Mouse (Mus musculus) lung, embryonic 15.5 days (tissue): ENCODE data around the gene Spata21. TPM values are rescaled to one million over a fixed set of nuclear protein-coding genes. Genes with fewer than 3 reads are reported as not detected.
"Not testable (repeated sequence)": the region's sequence is repeated elsewhere in the genome, so short reads cannot be mapped to it uniquely, and the experiment has no call there.

ENCODE experiments used
- ATAC-seq: fragments of 200-750 bp; cut with Nextera tagmentation; 2 replicates; pipeline ENCODE4 v1.8.0; 2017; ENCODE audit warnings: moderate number of reproducible peaks, borderline replicate concordance; ENCODE audit not compliant: low FRiP score, low TSS enrichment; ENCODE audit errors: extremely low read depth
- H3K27ac ChIP-seq: fragments of 300-500 bp; sonication (generic); 2 replicates; pipeline ENCODE4 v1.5.1; 2015; ENCODE audit warnings: moderate library complexity, mild to moderate bottlenecking, inconsistent platforms
- H3K27me3 ChIP-seq: fragments of 300-500 bp; sonication (generic); 2 replicates; pipeline ENCODE4 v1.6.1; 2015; ENCODE audit warnings: inconsistent platforms
- H3K36me3 ChIP-seq: fragments of 300-500 bp; sonication (generic); 2 replicates; pipeline ENCODE4 v1.6.1; 2015; ENCODE audit warnings: inconsistent platforms
- H3K4me1 ChIP-seq: fragments of 300-500 bp; sonication (generic); 2 replicates; pipeline ENCODE4 v1.6.1; 2015; ENCODE audit warnings: inconsistent platforms
- H3K4me2 ChIP-seq: fragments of 300-500 bp; sonication (generic); 2 replicates; pipeline ENCODE4 v1.6.1; 2015; ENCODE audit warnings: inconsistent platforms, mild to moderate bottlenecking, moderate library complexity
- H3K4me3 ChIP-seq: fragments of 300-500 bp; sonication (generic); 2 replicates; pipeline ENCODE4 v1.5.1; 2015; ENCODE audit warnings: mild to moderate bottlenecking, inconsistent platforms
- H3K9ac ChIP-seq: fragments of 300-500 bp; sonication (generic); 2 replicates; pipeline ENCODE4 v1.6.1; 2015; ENCODE audit warnings: inconsistent platforms
- H3K9me3 ChIP-seq: fragments of 300-500 bp; sonication (generic); 2 replicates; pipeline ENCODE4 v1.6.1; 2016; ENCODE audit warnings: inconsistent platforms
- WGBS: fragments of 180-500 bp; shearing (Covaris S2); methylation state at CpG from one replicate; pipeline ENCODE4 v1.1.7; 2015; 5-methylcytosine and 5-hydroxymethylcytosine counted together
- polyA plus RNA-seq: library from polyadenylated mRNA; unstranded; fragments of >200 nt; fragmentation: Nextera tagmentation; extraction: Ambion mirVana; gene quantifications from 2 replicates; pipeline ENCODE4 v1.2.1, GENCODE M21; 2015

Spata21 gene
- polyA plus RNA-seq, 1 experiment from 2014 or later = 0.62 TPM

DNA sequence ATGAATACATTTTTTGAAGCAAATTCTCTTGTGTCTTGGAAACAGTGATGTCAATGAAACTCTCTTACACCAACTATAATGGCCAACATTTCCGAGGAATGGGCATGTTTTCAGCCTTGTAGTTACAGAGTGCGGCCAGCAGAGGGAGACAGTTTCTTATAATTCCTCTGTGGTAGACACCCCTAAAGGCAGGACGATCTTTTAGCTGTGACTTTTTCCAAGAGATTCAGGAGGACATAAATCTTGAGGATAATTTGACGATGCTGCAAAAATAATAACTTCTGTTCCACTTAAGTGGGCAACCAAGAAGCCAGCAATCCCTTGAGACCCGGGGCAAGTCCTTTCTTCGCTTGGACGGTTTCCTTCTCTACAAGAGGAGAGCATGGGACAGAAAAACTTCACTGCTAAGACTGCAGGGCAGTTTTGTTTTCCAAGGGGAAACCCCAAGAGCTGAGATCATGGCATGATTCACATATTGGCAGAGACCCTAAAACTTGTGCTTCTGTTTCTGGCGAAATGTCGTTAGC is 54.2 kb downstream of the Spata21 start:
- Histone ChIP-seq H3K4me2 (peak overlapping the region; percentile 28), H3K9ac (0 out of 2 replicates have a peak overlapping the region, but pooled peaks have one; percentile 10), H3K36me3 (no peaks in the 10 kb centered on the region), H3K4me1 (peaks cover 19% of the 10 kb centered on the region), H3K27me3 (no peaks in the 10 kb centered on the region), H3K27ac (0 out of 2 replicates have a peak overlapping the region, but pooled peaks have one; percentile 5), H3K9me3 (no peaks in the 10 kb centered on the region), H3K4me3 (no peak overlapping the region)
- ATAC-seq = no peak
- 27% methylated on average over 9 of the region's 9 CpGs for WGBS

GRCm38 (mm10) chr4:141145124-141145523 is 57.0 kb downstream of the Spata21 start:
- not testable (repeated sequence) for H3K4me2 ChIP-seq, H3K27ac ChIP-seq, ATAC-seq, H3K9me3 ChIP-seq, H3K36me3 ChIP-seq, H3K9ac ChIP-seq, H3K4me3 ChIP-seq, H3K27me3 ChIP-seq
- WGBS = 86% methylated on average over 12 of the region's 16 CpGs
- H3K4me1 ChIP-seq = peaks cover 20% of the 10 kb centered on the region

DNA sequence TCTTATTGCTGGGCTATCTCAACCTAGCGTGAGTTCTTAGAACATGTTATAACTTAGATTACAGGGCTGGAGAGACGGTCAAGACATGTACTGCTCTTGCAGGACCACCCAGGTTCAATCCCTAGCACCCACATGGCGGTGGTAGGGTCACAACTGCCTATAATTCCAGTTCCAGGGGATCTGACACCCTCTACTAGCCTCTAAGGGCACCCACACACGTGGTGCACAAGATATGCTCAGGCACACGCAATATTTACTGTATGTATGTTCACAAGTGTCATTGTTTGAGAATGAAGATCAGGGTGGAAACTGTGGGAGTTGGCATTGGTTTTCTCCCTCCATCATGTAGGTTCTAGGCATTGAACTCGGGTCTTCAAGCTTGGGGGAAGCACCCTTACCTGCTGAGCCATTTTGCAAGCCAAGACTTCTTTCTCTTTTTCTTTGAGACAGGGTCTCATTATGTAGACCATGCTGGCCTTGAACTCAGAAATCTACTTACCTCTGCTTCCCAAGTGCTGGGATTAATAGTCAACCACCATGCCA is 58.4 kb downstream of the Spata21 start:
- Histone ChIP-seq H3K4me1 (peaks cover 20% of the 10 kb centered on the region), H3K36me3 (no peaks in the 10 kb centered on the region), H3K9ac (peak overlapping the region; percentile 72; the same call in 1 of the 2 replicates), H3K4me3 (no peak overlapping the region), H3K9me3 (no peaks in the 10 kb centered on the region), H3K4me2 (peak overlapping the region; percentile 79; the same call in 1 of the 2 replicates), H3K27ac (no peak overlapping the region; the same call in 1 of the 2 replicates), H3K27me3 (no peaks in the 10 kb centered on the region)
- 90% methylated on average over 6 of the region's 6 CpGs for WGBS
- no peak for ATAC-seq

DNA sequence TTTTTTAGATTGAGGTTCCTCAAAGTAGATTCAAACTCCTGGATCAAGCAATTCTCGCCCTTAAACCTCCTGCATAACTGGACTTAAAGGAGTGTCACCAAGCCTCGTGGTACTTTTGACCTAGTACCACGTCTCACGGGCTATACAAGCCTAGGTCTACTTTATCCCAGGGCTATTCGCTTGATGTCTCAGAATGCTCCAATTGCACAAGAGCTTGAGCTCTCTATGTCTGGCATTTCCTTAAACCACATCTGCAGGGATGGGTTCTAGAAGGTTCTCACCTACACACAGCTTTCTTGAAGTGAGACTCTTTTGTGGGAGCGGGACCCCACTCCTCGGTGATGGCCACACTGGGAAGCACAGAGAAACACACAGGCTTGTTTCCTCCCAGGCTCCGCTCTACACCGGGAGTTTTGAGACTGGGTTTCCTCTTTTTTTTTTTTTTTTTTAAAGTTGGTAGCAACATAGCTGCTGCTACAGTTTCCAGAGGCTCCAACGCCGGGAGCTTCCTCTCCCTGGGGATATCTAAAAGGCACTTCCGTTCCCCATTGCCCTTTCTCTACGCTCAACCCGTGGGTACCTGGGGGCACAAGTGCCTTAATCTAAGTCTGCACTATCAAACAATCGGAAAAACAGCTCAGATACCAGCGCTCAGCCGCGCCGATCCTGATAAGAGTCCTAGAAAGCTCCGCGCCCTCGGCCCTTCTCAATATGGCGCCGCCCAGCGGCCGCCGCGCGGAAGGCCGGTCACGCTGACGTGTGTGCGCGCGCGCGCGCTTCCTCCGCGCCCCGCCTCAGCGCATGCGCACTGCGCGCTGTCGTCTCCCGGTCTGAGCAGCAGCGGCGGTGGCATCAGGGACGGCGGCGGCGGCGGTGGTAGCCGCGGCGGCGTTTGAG is 59.2 kb downstream of the Spata21 start, which contains the start of gene Fbxo42:
Gene Fbxo42, plus strand, starts transcription at position 802 of the 897 bp plus-strand sequence.
- peak; percentile 88 for ATAC-seq
- Histone ChIP-seq H3K4me2 (peak within 1 kb of the TSS; percentile 79), H3K4me1 (peaks cover 20% of the 10 kb centered on the region), H3K27me3 (no peaks in the 10 kb centered on the region), H3K9ac (peak within 1 kb of the TSS; percentile 96), H3K4me3 (peak within 1 kb of the TSS; percentile 83), H3K27ac (peak within 1 kb of the TSS; percentile 97), H3K36me3 (no peaks in the 10 kb centered on the region), H3K9me3 (no peaks in the 10 kb centered on the region)
- WGBS = 5% methylated on average over 58 of the region's 58 CpGs

GRCm38 (mm10) chr4:141148009-141148801 is 60.1 kb downstream of the Spata21 start:
- H3K27ac ChIP-seq = peak overlapping the region; percentile 61
- WGBS = under 1% methylated on average over 66 of the region's 66 CpGs
- H3K4me1 ChIP-seq = peaks cover 20% of the 10 kb centered on the region
- H3K9me3 ChIP-seq = no peaks in the 10 kb centered on the region
- no peaks in the 10 kb centered on the region for H3K36me3 ChIP-seq
- peak; percentile 54 for ATAC-seq
- H3K9ac ChIP-seq = peak overlapping the region; percentile 96
- H3K4me2 ChIP-seq = peak overlapping the region; percentile 79
- peak overlapping the region; percentile 83 for H3K4me3 ChIP-seq
- no peaks in the 10 kb centered on the region for H3K27me3 ChIP-seq

GRCm38 (mm10) chr4:141149116-141149515 is 61.0 kb downstream of the Spata21 start:
- ATAC-seq = no peak
- 22% methylated on average over 7 of the region's 7 CpGs for WGBS

GRCm38 (mm10) chr4:141157485-141157884 is 69.4 kb downstream of the Spata21 start:
- 63% methylated on average over 4 of the region's 4 CpGs for WGBS

More at GRCm38 (mm10) chr4:141149116-141149515, 61.0 kb downstream of the Spata21 start:
- Histone ChIP-seq H3K4me3 (peak overlapping the region; percentile 83), H3K36me3 (no peaks in the 10 kb centered on the region), H3K9me3 (no peaks in the 10 kb centered on the region), H3K4me2 (peak overlapping the region; percentile 79), H3K27me3 (no peaks in the 10 kb centered on the region), H3K4me1 (peaks cover 20% of the 10 kb centered on the region), H3K27ac (no peak overlapping the region), H3K9ac (peak overlapping the region; percentile 96)

GRCm38 (mm10) chr4:141158609-141159008 is 70.5 kb downstream of the Spata21 start:
- H3K9ac ChIP-seq = no peak overlapping the region
- H3K36me3 ChIP-seq = no peaks in the 10 kb centered on the region
- ATAC-seq = no peak
- H3K4me3 ChIP-seq = no peak overlapping the region
- peaks cover 9% of the 10 kb centered on the region; the same call in 1 of the 2 replicates for H3K4me1 ChIP-seq
- H3K27ac ChIP-seq = no peak overlapping the region
- no peaks in the 10 kb centered on the region for H3K27me3 ChIP-seq
- H3K9me3 ChIP-seq = no peaks in the 10 kb centered on the region
- 85% methylated on average over 2 of the region's 2 CpGs for WGBS
- no peak overlapping the region for H3K4me2 ChIP-seq

More at GRCm38 (mm10) chr4:141157485-141157884, 69.4 kb downstream of the Spata21 start:
- Histone ChIP-seq H3K27ac (no peak overlapping the region), H3K4me2 (no peak overlapping the region), H3K4me3 (no peak overlapping the region), H3K9me3 (no peaks in the 10 kb centered on the region), H3K4me1 (peaks cover 9% of the 10 kb centered on the region; the same call in 1 of the 2 replicates), H3K9ac (no peak overlapping the region), H3K27me3 (no peaks in the 10 kb centered on the region), H3K36me3 (no peaks in the 10 kb centered on the region)
- ATAC-seq = no peak

- H3K9ac ChIP-seq = no peak overlapping the region
- WGBS = 34% methylated on average over 11 of the region's 11 CpGs
- 0 out of 2 replicates have a peak overlapping the region, but pooled peaks have one; percentile 11 for H3K27ac ChIP-seq
Measured at GRCm38 (mm10) chr4:141159093-141159492, 71.0 kb downstream of the Spata21 start.

DNA sequence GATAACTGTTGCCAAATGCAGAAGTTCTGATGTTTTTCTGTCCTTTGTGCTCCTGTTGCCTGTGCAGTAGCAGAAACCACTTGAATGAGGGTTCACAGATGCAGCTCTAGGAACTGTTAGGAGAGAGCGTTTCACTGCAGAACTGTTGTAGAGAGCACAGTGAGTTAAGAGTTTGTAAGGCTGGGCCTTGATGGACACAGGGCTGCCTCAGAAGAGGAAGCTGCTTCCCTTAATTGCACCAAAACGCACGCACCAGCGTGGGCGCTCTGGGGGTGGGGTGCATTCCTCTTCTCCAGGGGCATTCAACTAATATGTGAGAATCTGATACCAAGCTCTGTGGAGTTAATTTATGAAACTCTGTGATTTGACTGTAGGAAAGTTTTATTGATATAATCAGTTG is 71.5 kb downstream of the Spata21 start:
- peaks cover 9% of the 10 kb centered on the region; the same call in 1 of the 2 replicates for H3K4me1 ChIP-seq
- ATAC-seq = no peak
- H3K36me3 ChIP-seq = no peaks in the 10 kb centered on the region
- H3K4me3 ChIP-seq = no peak overlapping the region
- 51% methylated on average over 5 of the region's 5 CpGs for WGBS
- 0 out of 2 replicates have a peak overlapping the region, but pooled peaks have one; percentile 11 for H3K27ac ChIP-seq
- H3K9me3 ChIP-seq = no peaks in the 10 kb centered on the region
- no peak overlapping the region for H3K9ac ChIP-seq
- no peak overlapping the region for H3K4me2 ChIP-seq
- H3K27me3 ChIP-seq = no peaks in the 10 kb centered on the region

More at GRCm38 (mm10) chr4:141159093-141159492, 71.0 kb downstream of the Spata21 start:
- no peak overlapping the region for H3K4me2 ChIP-seq
- no peaks in the 10 kb centered on the region for H3K27me3 ChIP-seq
- H3K4me3 ChIP-seq = no peak overlapping the region
- no peaks in the 10 kb centered on the region for H3K9me3 ChIP-seq
- no peaks in the 10 kb centered on the region for H3K36me3 ChIP-seq
- ATAC-seq = no peak
- peaks cover 9% of the 10 kb centered on the region; the same call in 1 of the 2 replicates for H3K4me1 ChIP-seq

DNA sequence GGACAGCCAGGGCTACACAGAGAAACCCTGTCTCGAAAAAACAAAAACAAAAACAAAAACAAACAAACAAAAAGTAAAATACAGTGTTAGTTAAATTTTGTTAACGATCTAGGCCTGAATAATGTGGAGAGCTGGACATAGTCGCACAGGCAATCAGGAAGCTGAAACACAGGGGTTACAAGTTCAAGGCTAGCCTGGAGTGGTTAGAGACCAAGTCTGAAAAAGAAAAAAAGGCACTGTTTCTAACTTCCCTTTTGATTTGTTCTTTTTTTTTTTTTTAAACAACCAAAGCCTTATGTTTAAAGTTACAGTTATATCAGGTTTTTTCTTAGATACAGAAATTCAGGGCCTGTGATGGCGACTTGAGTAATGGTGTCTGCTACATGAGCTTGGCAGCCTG is 72.1 kb downstream of the Spata21 start:
- no peak overlapping the region for H3K9ac ChIP-seq
- no peaks in the 10 kb centered on the region for H3K36me3 ChIP-seq
- no peak overlapping the region for H3K4me3 ChIP-seq
- no peak overlapping the region for H3K27ac ChIP-seq
- no peaks in the 10 kb centered on the region for H3K9me3 ChIP-seq
- H3K4me1 ChIP-seq = peaks cover 9% of the 10 kb centered on the region; the same call in 1 of the 2 replicates
- H3K27me3 ChIP-seq = no peaks in the 10 kb centered on the region
- 79% methylated on average over 4 of the region's 4 CpGs for WGBS
- no peak overlapping the region for H3K4me2 ChIP-seq
- ATAC-seq = no peak
